22 mouse cellular contexts compared by ENCODE assay signal in the genomic region with DNA sequence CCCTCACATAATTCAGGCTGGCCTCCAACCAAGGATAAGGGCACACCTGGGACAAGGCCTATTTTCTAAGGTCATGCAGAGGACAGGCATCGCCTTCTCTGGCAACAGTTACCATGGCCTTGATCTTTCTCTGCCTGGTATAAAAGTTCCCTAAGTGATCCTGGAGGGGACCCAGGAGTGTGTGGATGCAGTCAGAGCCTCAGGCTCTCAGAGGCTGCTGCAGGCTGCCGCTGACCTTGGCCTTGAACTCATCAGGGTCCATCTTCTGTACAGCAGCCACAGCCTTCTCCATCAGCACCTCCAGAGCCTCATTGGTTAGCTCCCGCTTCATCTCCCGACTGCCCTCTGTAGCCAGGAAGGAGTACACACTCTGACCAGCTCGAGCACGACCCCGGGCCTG. TPM values are rescaled to one million over a fixed set of nuclear protein-coding genes. Genes with fewer than 3 reads are reported as not detected.
"Had no signal": no experiment of that assay in that cellular context is flagged by ENCODE, and none has a peak within 500 bp of the region (broad histone marks: within the 10 kb centered on the region; RNA-seq: fewer than 3 reads in every experiment).

No protein-coding gene starts in this region.

- H3K27me3 ChIP-seq: stomach, embryonic 15.5 days had no signal

- H3K36me3 ChIP-seq: midbrain, embryonic 10.5 days; midbrain, embryonic 12.5 days; neural tube, embryonic 13.5 days; stomach, embryonic 15.5 days had no signal

- H3K27ac ChIP-seq: midbrain, embryonic 10.5 days; midbrain, embryonic 12.5 days; neural tube, embryonic 13.5 days; neural tube, embryonic 15.5 days; stomach, embryonic 15.5 days; stomach, postnatal 0 days had no signal

- H3K4me2 ChIP-seq: lung, embryonic 14.5 days; midbrain, embryonic 12.5 days; neural tube, embryonic 13.5 days; neural tube, embryonic 15.5 days; stomach, embryonic 15.5 days had no signal

- DNase-seq: lung, embryonic 14.5 days; lung, postnatal 10 days; lung, postnatal 4 days; midbrain, embryonic 14.5 days; retina, postnatal 1 day; right cerebral cortex, adult 18-20 months; right cerebral cortex, postnatal 25 days; thymus, adult 2 months; thymus, postnatal 25 days; thymus, postnatal 4 days had no signal

- ATAC-seq: midbrain, embryonic 16.5 days had no signal

- H3K4me3 ChIP-seq: midbrain, embryonic 10.5 days; midbrain, embryonic 12.5 days; myocyte; neural tube, embryonic 13.5 days; neural tube, embryonic 15.5 days; stomach, embryonic 15.5 days had no signal

- H3K9me3 ChIP-seq: midbrain, embryonic 10.5 days; midbrain, embryonic 12.5 days; neural tube, embryonic 13.5 days; neural tube, embryonic 15.5 days; stomach, embryonic 15.5 days had no signal

- H3K9ac ChIP-seq: lung, embryonic 14.5 days; midbrain, embryonic 12.5 days; neural tube, embryonic 13.5 days; neural tube, embryonic 15.5 days; stomach, embryonic 15.5 days had no signal

RNA-seq across cellular contexts. Expression of gene Zfp385c, which starts 5.7 kb away (rescaled TPM):
- total RNA-seq: megakaryocyte, adult 5-6 weeks; megakaryocyte-erythroid progenitor cell, adult 5-6 weeks had no signal
- polyA plus RNA-seq: lung, embryonic 14.5 days; neural tube, embryonic 11.5 days had no signal

RNA-seq across cellular contexts. Expression of gene Hspb9, which starts 15.7 kb away (rescaled TPM):
- total RNA-seq: megakaryocyte, adult 5-6 weeks; megakaryocyte-erythroid progenitor cell, adult 5-6 weeks had no signal
- polyA plus RNA-seq: lung, embryonic 16.5 days; midbrain, embryonic 16.5 days; neural tube, embryonic 11.5 days; neural tube, embryonic 15.5 days; stomach, embryonic 15.5 days had no signal
